Mouse (Mus musculus) CH12.LX (cell line): Measurements from ENCODE around the gene Hprt. TPM values are rescaled to one million over a fixed set of nuclear protein-coding genes. Genes with fewer than 3 reads are reported as not detected.

Experiments used
- DNase-seq: peaks from one replicate; pipeline ENCODE4 v3.0.0-alpha.2; 2013; ENCODE audit errors: extremely low read depth
- H3K27ac ChIP-seq: 2 replicates; pipeline ENCODE4 v1.5.1; 2012; ENCODE audit warnings: low read depth, mild to moderate bottlenecking, control low read depth, moderate library complexity; ENCODE audit not compliant: insufficient read depth
- H3K27me3 ChIP-seq: replicated peaks from 2 replicates; pipeline ENCODE3; 2012; ENCODE audit warnings: inconsistent platforms
- H3K36me3 ChIP-seq, 2 experiments: replicated peaks in 1 of 2; 2 replicates each; pipeline versions ENCODE3 to v1.6.1; 2012; ENCODE audit warnings: inconsistent platforms in 1 of 2, low read length in 1 of 2, mild to moderate bottlenecking in 1 of 2, mixed read lengths in 1 of 2, moderate library complexity in 1 of 2; ENCODE audit not compliant: control insufficient read depth in 1 of 2, insufficient read depth in 1 of 2
- H3K4me1 ChIP-seq, 2 experiments: 2 replicates each; pipeline ENCODE4 v1.6.1; 2012; ENCODE audit warnings: inconsistent platforms in 1 of 2, moderate library complexity in 1 of 2; ENCODE audit not compliant: insufficient read depth in 2 of 2, control insufficient read depth in 1 of 2
- H3K4me2 ChIP-seq: 2 replicates; pipeline ENCODE4 v1.6.1; 2012; ENCODE audit warnings: low read depth, mild to moderate bottlenecking, control low read depth; ENCODE audit not compliant: poor library complexity, insufficient read depth, severe bottlenecking
- H3K4me3 ChIP-seq, 3 experiments: fragments of 150-350 bp in 1 of 3; sonication (generic) in 1 of 3; replicated peaks in 1 of 3; 2 replicates each; pipeline versions ENCODE3 to v1.5.1; 2011 to 2012; ENCODE audit warnings: low read depth in 2 of 3, low read length in 2 of 3, mild to moderate bottlenecking in 2 of 3, moderate library complexity in 2 of 3, control low read depth in 1 of 3, improper control_type of control experiment in 1 of 3, inconsistent platforms in 1 of 3, mixed read lengths in 1 of 3; ENCODE audit not compliant: poor library complexity in 1 of 3
- H3K79me2 ChIP-seq: replicated peaks from 2 replicates; pipeline ENCODE4 v1.6.1; 2012; ENCODE audit warnings: mild to moderate bottlenecking, moderate library complexity; ENCODE audit not compliant: control insufficient read depth, poor library complexity, insufficient read depth, severe bottlenecking; ENCODE audit errors: extremely low read depth
- H3K9ac ChIP-seq: 2 replicates; pipeline ENCODE4 v1.6.1; 2012; ENCODE audit warnings: low read depth, mild to moderate bottlenecking, control low read depth, moderate library complexity; ENCODE audit not compliant: insufficient read depth
- H3K9me3 ChIP-seq: replicated peaks from 2 replicates; pipeline ENCODE3; 2012; ENCODE audit warnings: low read length, inconsistent platforms, mixed read lengths
- CHD1 ChIP-seq: IDR thresholded peaks from 2 replicates; pipeline ENCODE4 v1.6.1; 2012; ENCODE audit warnings: low read depth, low read length, improper control_type of control experiment, inconsistent platforms
- CTCF ChIP-seq, 2 experiments: IDR thresholded peaks in 1 of 2; conservative IDR thresholded peaks in 1 of 2; 2 replicates each; pipeline ENCODE4 v1.5.1; 2011 to 2012; ENCODE audit warnings: low read depth in 2 of 2, low read length in 2 of 2, improper control_type of control experiment in 1 of 2, inconsistent platforms in 1 of 2, mild to moderate bottlenecking in 1 of 2, moderate library complexity in 1 of 2
- EP300 ChIP-seq: IDR thresholded peaks from 2 replicates; pipeline ENCODE4 v1.6.1; 2011; ENCODE audit warnings: low read length, improper control_type of control experiment
- ETS1 ChIP-seq: conservative IDR thresholded peaks from 2 replicates; pipeline ENCODE4 v1.6.1; 2012; ENCODE audit warnings: low read depth, mild to moderate bottlenecking, inconsistent platforms, low read length, improper control_type of control experiment, moderate library complexity
- IRF4 ChIP-seq: IDR thresholded peaks from 2 replicates; pipeline ENCODE4 v1.6.1; 2014; ENCODE audit warnings: low read depth, mild to moderate bottlenecking, inconsistent platforms, low read length, improper control_type of control experiment
- JUN ChIP-seq: IDR thresholded peaks from 2 replicates; pipeline ENCODE4 v1.6.1; 2011; ENCODE audit warnings: low read depth, mild to moderate bottlenecking, low read length, improper control_type of control experiment, moderate library complexity; ENCODE audit not compliant: insufficient read depth
- JUND ChIP-seq: conservative IDR thresholded peaks from 2 replicates; pipeline ENCODE4 v1.6.1; 2011; ENCODE audit warnings: low read depth, low read length, improper control_type of control experiment
- KAT2A ChIP-seq: IDR thresholded peaks from 2 replicates; pipeline ENCODE4 v1.6.1; 2012; ENCODE audit warnings: low read length, improper control_type of control experiment, inconsistent platforms; ENCODE audit not compliant: insufficient replicate concordance
- MAZ ChIP-seq: IDR thresholded peaks from 2 replicates; pipeline ENCODE4 v1.6.1; 2012; ENCODE audit warnings: low read depth, mild to moderate bottlenecking, inconsistent platforms, low read length, improper control_type of control experiment, moderate library complexity
- MYC ChIP-seq: IDR thresholded peaks from 2 replicates; pipeline ENCODE4 v1.6.1; 2011; ENCODE audit warnings: low read depth, mild to moderate bottlenecking, improper control_type of control experiment, low read length
- NRF1 ChIP-seq: IDR thresholded peaks from 2 replicates; pipeline ENCODE4 v1.6.1; 2014; ENCODE audit warnings: low read depth, mild to moderate bottlenecking, inconsistent platforms, low read length, improper control_type of control experiment, moderate library complexity
- RAD21 ChIP-seq: IDR thresholded peaks from 2 replicates; pipeline ENCODE4 v1.6.1; 2011; ENCODE audit warnings: low read depth, mild to moderate bottlenecking, low read length, improper control_type of control experiment, moderate library complexity
- SIN3A ChIP-seq: IDR thresholded peaks from 2 replicates; pipeline ENCODE4 v1.6.1; 2012; ENCODE audit warnings: low read length, improper control_type of control experiment, inconsistent platforms
- SMC3 ChIP-seq: IDR thresholded peaks from 2 replicates; pipeline ENCODE4 v1.6.1; 2011; ENCODE audit warnings: low read depth, low read length, improper control_type of control experiment
- TBP ChIP-seq: conservative IDR thresholded peaks from 2 replicates; pipeline ENCODE4 v1.6.1; 2011; ENCODE audit warnings: low read depth, low read length, improper control_type of control experiment
- TCF12 ChIP-seq: IDR thresholded peaks from 2 replicates; pipeline ENCODE4 v1.6.1; 2014; ENCODE audit warnings: low read depth, mild to moderate bottlenecking, inconsistent platforms, low read length, improper control_type of control experiment
- ZNF384 ChIP-seq: IDR thresholded peaks from 2 replicates; pipeline ENCODE4 v1.6.1; 2012; ENCODE audit warnings: low read depth, low read length, improper control_type of control experiment, inconsistent platforms
- dilution Hi-C: fragments of 300-500 bp; cut with MboI; formaldehyde crosslinking; loops from 2 replicates; pipeline ENCODE4 v1.14.3; 2020; ENCODE audit warnings: low sequenced_read_pairs; ENCODE audit not compliant: extremely low pct_unique_long_range_greater_than_20kb, extremely low pct_ligation_motif_present
- in situ Hi-C: fragments of 300-500 bp; cut with MboI; formaldehyde crosslinking; loops from 3 replicates; pipeline ENCODE4 v1.14.3; 2019; ENCODE audit warnings: low sequenced_read_pairs, low pct_ligation_motif_present, low pct_unique_long_range_greater_than_20kb, mixed read lengths
- polyA plus RNA-seq: library from polyadenylated mRNA; unstranded; fragments of >175 nt; gene quantifications from 2 replicates; pipeline ENCODE4 v1.2.1, GENCODE M21; 2012; ENCODE audit warnings: low read depth; ENCODE audit not compliant: insufficient read length
- total RNA-seq, 2 experiments: library from RNA; depleted of rRNA; stranded (reverse); fragments of 300-350 nt in 1 of 2; fragments of >200 nt in 1 of 2; gene quantifications; 2 replicates each; pipeline ENCODE4 v1.2.3; 2012 to 2014

Hprt gene
- total and polyA plus RNA-seq, 3 experiments, result 200 to 525 (median 355) TPM

- dilution Hi-C loops (no loop called here), in situ Hi-C loops (loop anchor here (25.0 kb wide), 1 partner anchor 247 kb away; the partner anchor contains the start of genes Fam122b and Fam122c)
- H3K27me3 ChIP-seq, result no peaks in the 10 kb centered on the region
- H3K4me1 ChIP-seq, result no peaks in the 10 kb centered on the region
- H3K9me3 ChIP-seq, result no peaks in the 10 kb centered on the region
- H3K79me2 ChIP-seq, result no peaks in the 10 kb centered on the region
- H3K4me3 ChIP-seq, result no peak overlapping the region
- H3K4me2 ChIP-seq, result no peak overlapping the region
- TF ChIP-seq CTCF (conservative IDR thresholded peaks at IDR 0.05 in 1 of 2, IDR thresholded peaks at IDR 0.05 in 1 of 2; ENCODE audit: low read depth in 2 of 2, low read length in 2 of 2), result peak in 1 of 2 experiments; percentile 33; a peak in 3 of 4 replicates
- no peak for TF ChIP-seq TBP
- no peak for TF ChIP-seq EP300
- TF ChIP-seq ZNF384, result no peak
- no peak for TF ChIP-seq KAT2A
- 0 out of 2 replicates have a peak, but pooled peaks have one; percentile 10 for TF ChIP-seq SMC3
- TF ChIP-seq MYC, result 0 out of 2 replicates have a peak, but pooled peaks have one; percentile 24
- TF ChIP-seq, all 38 proteins: peak for 3
- H3K27ac ChIP-seq, result no peak overlapping the region
- DNase-seq, result no peak
- no peak overlapping the region for H3K9ac ChIP-seq
- H3K36me3 ChIP-seq, result peaks cover 29 to 71% of the 10 kb centered on the region in 2 experiments
Observed at GRCm38 (mm10) chrX:53015549-53015948, 27.6 kb downstream of the Hprt start.

GRCm38 (mm10) chrX:53023021-53023420 is 35.1 kb downstream of the Hprt start:
- in situ Hi-C loops (loop anchor here (25.0 kb wide), 1 partner anchor 239 kb away; the partner anchor contains the start of genes Fam122b and Fam122c), dilution Hi-C loops (no loop called here)
- Histone ChIP-seq H3K27ac (no peak overlapping the region), H3K27me3 (no peaks in the 10 kb centered on the region), H3K4me3 (no peak overlapping the region), H3K36me3 (peaks cover 12 to 34% of the 10 kb centered on the region in 2 experiments), H3K79me2 (no peaks in the 10 kb centered on the region), H3K9ac (no peak overlapping the region), H3K9me3 (no peaks in the 10 kb centered on the region), H3K4me1 (no peaks in the 10 kb centered on the region), H3K4me2 (no peak overlapping the region)
- TF ChIP-seq NRF1, result no peak
- TF ChIP-seq MAZ, result no peak
- no peak for TF ChIP-seq TCF12
- no peak for TF ChIP-seq SIN3A
- TF ChIP-seq CHD1, result no peak
- TF ChIP-seq TBP, result no peak
- TF ChIP-seq RAD21, result no peak
- TF ChIP-seq CTCF (conservative IDR thresholded peaks at IDR 0.05 in 1 of 2, IDR thresholded peaks at IDR 0.05 in 1 of 2; ENCODE audit: low read depth in 2 of 2, low read length in 2 of 2), result no peak
- no peak for TF ChIP-seq SMC3
- no peak for TF ChIP-seq IRF4
- TF ChIP-seq JUND, result no peak
- TF ChIP-seq ETS1, result no peak
- TF ChIP-seq JUN, result no peak
- no peak for DNase-seq
